Mouse (Mus musculus): ENCODE data around the gene Asic2.

DNA sequence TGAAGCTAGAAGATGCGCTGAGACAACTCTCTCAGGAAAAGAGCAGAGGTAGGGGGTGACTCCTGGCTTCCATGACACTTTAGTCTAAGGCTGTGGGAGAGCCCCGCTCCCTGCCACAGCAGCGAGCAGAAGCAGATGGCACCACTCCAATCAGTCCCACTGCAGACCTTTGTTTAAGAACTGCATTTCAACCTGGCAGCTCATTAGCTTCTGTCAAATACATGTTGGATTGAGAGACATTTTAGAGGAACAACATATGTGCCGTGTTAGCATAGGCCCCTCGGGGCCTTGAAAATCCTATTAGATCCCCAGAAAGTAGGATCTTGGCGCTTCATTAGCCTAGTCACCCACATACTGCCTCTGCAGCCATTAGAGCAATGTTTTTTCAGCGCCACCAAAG lies 697.7 kb downstream of the Asic2 start:
- TF ChIP-seq CTCF (conservative IDR thresholded peaks at IDR 0.05; ENCODE audit: insufficient read depth, insufficient read length, low read depth, low read length) = no peak
- TF ChIP-seq POLR2A (IDR thresholded peaks at IDR 0.05; ENCODE audit: low read depth, low read length) = no peak
